Mouse (Mus musculus) liver, adult 2 months (tissue): ENCODE measurements around the gene Trip12. TPM values are rescaled to one million over a fixed set of nuclear protein-coding genes. Genes with fewer than 3 reads are reported as not detected.

Source experiments
- DNase-seq: peaks from one replicate; pipeline ENCODE4 v3.0.0-alpha.2; 2011; ENCODE audit warnings: low read depth, low spot score; ENCODE audit errors: extremely low read depth
- H3K27ac ChIP-seq: fragments of 200-500 bp; replicated peaks from 2 replicates; pipeline ENCODE4 v1.5.1; 2012; ENCODE audit warnings: low read depth, mild to moderate bottlenecking, control low read depth, inconsistent platforms, low read length; ENCODE audit not compliant: insufficient read depth
- H3K27me3 ChIP-seq: fragments of 200-500 bp; 2 replicates; pipeline ENCODE4 v1.6.1; 2012; ENCODE audit warnings: mild to moderate bottlenecking, moderate library complexity, low read length, inconsistent platforms; ENCODE audit not compliant: control insufficient read depth, insufficient read depth
- H3K36me3 ChIP-seq: fragments of 200-500 bp; 2 replicates; pipeline ENCODE4 v1.6.1; 2012; ENCODE audit warnings: low read length, inconsistent platforms; ENCODE audit not compliant: control insufficient read depth, insufficient read depth
- H3K4me1 ChIP-seq: fragments of 200-500 bp; 2 replicates; pipeline ENCODE4 v1.6.1; 2011; ENCODE audit warnings: low read length; ENCODE audit not compliant: control insufficient read depth, insufficient read depth
- H3K4me3 ChIP-seq: fragments of 200-500 bp; 2 replicates; pipeline ENCODE4 v1.5.1; 2011; ENCODE audit warnings: low read depth, mild to moderate bottlenecking, control low read depth, low read length, moderate library complexity; ENCODE audit not compliant: insufficient read depth
- H3K79me2 ChIP-seq: fragments of 200-500 bp; 2 replicates; pipeline ENCODE4 v1.6.1; 2012; ENCODE audit warnings: inconsistent platforms, mild to moderate bottlenecking, low read length, moderate library complexity; ENCODE audit not compliant: control insufficient read depth, insufficient read depth
- H3K9ac ChIP-seq: fragments of 200-500 bp; 2 replicates; pipeline ENCODE4 v1.6.1; 2012; ENCODE audit warnings: low read depth, mild to moderate bottlenecking, control low read depth, inconsistent platforms, low read length
- CTCF ChIP-seq: fragments of 200-500 bp; IDR thresholded peaks from 2 replicates; pipeline ENCODE4 v1.5.1; 2011; ENCODE audit warnings: low read depth, low read length, control low read depth
- POLR2A ChIP-seq: fragments of 200-500 bp; IDR thresholded peaks from 2 replicates; pipeline ENCODE4 v1.6.1; 2011; ENCODE audit warnings: low read length, control low read depth; ENCODE audit not compliant: insufficient read depth; ENCODE audit errors: extremely low read depth
- WGBS: fragments of 180-500 bp; shearing (Covaris S2); methylation state at CpG from one replicate; pipeline ENCODE4 v1.1.7; 2018; 5-methylcytosine and 5-hydroxymethylcytosine counted together
- polyA plus RNA-seq: library from polyadenylated mRNA; depleted of rRNA; stranded (reverse); fragments of >200 nt; gene quantifications from 2 replicates; pipeline ENCODE4 v1.2.3, GENCODE M21; 2012; rRNA removed
- total RNA-seq: library from RNA; depleted of rRNA; stranded (reverse); fragments of >200 nt; gene quantifications from 2 replicates; pipeline ENCODE4 v1.2.3, GENCODE M21; 2014; rRNA removed

Gene Trip12
- 81.6 and 86.0 TPM in 2 replicates for total RNA-seq
- polyA plus RNA-seq, result 14.1 and 15.6 TPM in 2 replicates

- peaks cover 10% of the 10 kb centered on the region for H3K79me2 ChIP-seq
- no peaks in the 10 kb centered on the region for H3K36me3 ChIP-seq
- H3K4me3 ChIP-seq, result peak within 1 kb of the TSS; percentile 77
- DNase-seq, result no peak
- H3K9ac ChIP-seq, result peak within 1 kb of the TSS; percentile 99
- WGBS, result under 1% methylated on average over 39 of the region's 39 CpGs
- H3K27me3 ChIP-seq, result no peaks in the 10 kb centered on the region
- TF ChIP-seq CTCF (no peak), POLR2A (no peak)
- H3K27ac ChIP-seq, result peak within 1 kb of the TSS; percentile 89
- no peaks in the 10 kb centered on the region for H3K4me1 ChIP-seq
These were observed at the start of gene Trip12 for GRCm38 (mm10) chr1:84840018-84840664. Gene Trip12, minus strand, starts transcription at chr1:84840516.

DNA sequence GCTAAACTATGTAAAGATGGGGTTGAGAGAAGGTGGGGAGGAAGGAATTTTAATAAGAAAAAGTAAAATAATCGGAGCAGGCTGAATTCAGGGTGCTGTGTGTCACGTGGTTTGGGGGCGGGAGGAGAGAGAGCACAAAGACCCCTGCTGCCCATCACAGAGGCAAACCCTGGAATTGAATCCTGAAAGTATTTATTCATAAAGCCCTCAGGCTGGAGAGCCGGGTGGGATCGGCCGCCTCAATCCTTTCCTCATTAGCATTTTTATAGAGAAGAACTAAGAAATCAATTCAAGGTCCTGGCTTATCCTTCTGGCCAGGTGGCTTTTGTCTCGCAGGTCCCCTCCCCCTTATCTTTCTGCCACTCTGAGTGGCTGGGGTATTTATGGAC, 49.7 kb upstream of the Trip12 start:
- no peak overlapping the region for H3K27ac ChIP-seq
- H3K9ac ChIP-seq, result no peak overlapping the region
- no peaks in the 10 kb centered on the region for H3K36me3 ChIP-seq
- no peak for DNase-seq
- no peak overlapping the region for H3K4me3 ChIP-seq
- H3K4me1 ChIP-seq, result no peaks in the 10 kb centered on the region
- no peaks in the 10 kb centered on the region for H3K27me3 ChIP-seq
- H3K79me2 ChIP-seq, result no peaks in the 10 kb centered on the region
- 75% methylated on average over 7 of the region's 7 CpGs for WGBS
- TF ChIP-seq POLR2A (no peak), CTCF (no peak)

- TF ChIP-seq POLR2A (no peak), CTCF (no peak)
- Histone ChIP-seq H3K27me3 (no peaks in the 10 kb centered on the region), H3K27ac (no peak overlapping the region), H3K4me3 (no peak overlapping the region), H3K79me2 (no peaks in the 10 kb centered on the region), H3K36me3 (no peaks in the 10 kb centered on the region), H3K4me1 (no peaks in the 10 kb centered on the region), H3K9ac (no peak overlapping the region)
- 84% methylated on average over 8 of the region's 8 CpGs for WGBS
- no peak for DNase-seq
These were observed 49.2 kb upstream of the Trip12 start for GRCm38 (mm10) chr1:84889330-84890004.

GRCm38 (mm10) chr1:84885921-84886320, 45.6 kb upstream of the Trip12 start:
- 93% methylated on average over 6 of the region's 6 CpGs for WGBS
- no peaks in the 10 kb centered on the region for H3K27me3 ChIP-seq
- no peak overlapping the region for H3K4me3 ChIP-seq
- DNase-seq, result no peak
- no peak overlapping the region for H3K27ac ChIP-seq
- H3K9ac ChIP-seq, result no peak overlapping the region
- H3K36me3 ChIP-seq, result no peaks in the 10 kb centered on the region
- TF ChIP-seq POLR2A (no peak), CTCF (peak; percentile 44; the same call in 1 of the 2 replicates)
- H3K79me2 ChIP-seq, result no peaks in the 10 kb centered on the region
- no peaks in the 10 kb centered on the region for H3K4me1 ChIP-seq

DNA sequence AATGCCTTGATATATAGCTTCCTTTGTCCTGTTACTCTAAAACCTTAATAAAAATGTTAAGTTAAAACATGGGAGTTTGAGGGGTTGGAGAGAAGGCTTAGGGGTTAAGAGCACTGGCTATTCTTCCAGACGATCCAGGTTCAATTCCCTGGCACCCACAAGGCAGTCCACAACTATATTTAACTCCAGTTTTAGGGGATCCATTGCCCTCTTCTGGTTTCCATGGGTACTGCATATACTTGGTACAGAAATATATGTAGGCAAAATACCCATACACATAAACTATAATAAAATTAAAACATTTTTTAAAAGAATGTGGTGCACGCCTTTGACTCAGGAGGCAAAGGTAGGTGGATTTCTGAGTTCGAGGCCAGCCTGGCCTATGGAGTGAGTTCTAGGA, 44.9 kb upstream of the Trip12 start:
- Histone ChIP-seq H3K4me3 (no peak overlapping the region), H3K4me1 (no peaks in the 10 kb centered on the region), H3K27me3 (no peaks in the 10 kb centered on the region), H3K27ac (no peak overlapping the region), H3K79me2 (no peaks in the 10 kb centered on the region), H3K36me3 (no peaks in the 10 kb centered on the region), H3K9ac (no peak overlapping the region)
- peak; percentile 45 for TF ChIP-seq CTCF
- no peak for TF ChIP-seq POLR2A
- 76% methylated on average over 3 of the region's 3 CpGs for WGBS
- peak; percentile 32 for DNase-seq

DNA sequence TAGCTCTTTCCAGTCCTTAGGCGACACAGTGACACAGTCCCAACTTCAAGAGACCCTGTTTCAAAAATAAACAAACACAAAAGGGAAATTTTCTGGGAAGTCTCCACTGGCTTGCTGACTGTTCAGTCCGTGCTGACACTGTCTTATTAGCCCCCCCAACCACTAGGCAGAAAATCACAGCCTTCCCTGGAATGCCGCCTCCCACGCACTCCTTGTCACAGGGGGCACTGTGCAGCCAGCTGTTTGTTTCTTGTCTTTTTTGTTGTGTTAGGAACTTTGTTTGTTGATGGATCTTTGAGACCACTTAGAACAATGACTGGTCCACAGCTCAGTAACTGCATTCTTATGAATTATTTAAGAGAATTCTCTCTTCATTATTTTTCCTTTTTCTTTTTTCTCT, 43.6 kb upstream of the Trip12 start:
- TF ChIP-seq CTCF (no peak), POLR2A (no peak)
- 89% methylated on average over 4 of the region's 4 CpGs for WGBS
- Histone ChIP-seq H3K79me2 (no peaks in the 10 kb centered on the region), H3K4me3 (no peak overlapping the region), H3K27ac (no peak overlapping the region), H3K36me3 (no peaks in the 10 kb centered on the region), H3K9ac (no peak overlapping the region), H3K4me1 (peaks cover 1% of the 10 kb centered on the region; the same call in 1 of the 2 replicates), H3K27me3 (no peaks in the 10 kb centered on the region)
- no peak for DNase-seq
